Mouse (Mus musculus) liver, embryonic 11.5 days (tissue): Measurements from ENCODE around the gene Ptges3l. TPM values are rescaled to one million over a fixed set of nuclear protein-coding genes. Genes with fewer than 3 reads are reported as not detected.
"Not testable (repeated sequence)": the region's sequence is repeated elsewhere in the genome, so short reads cannot be mapped to it uniquely, and the experiment has no call there.

Source experiments
- ATAC-seq: fragments of 200-750 bp; cut with Nextera tagmentation; replicated peaks from 2 replicates; pipeline ENCODE4 v1.8.0; 2017; ENCODE audit warnings: moderate number of reproducible peaks, mild to moderate bottlenecking, moderate TSS enrichment, moderate library complexity; ENCODE audit not compliant: low FRiP score
- DNase-seq: peaks from one replicate; pipeline ENCODE4 v3.0.0-alpha.2; 2017; ENCODE audit warnings: low spot score
- H3K27ac ChIP-seq: fragments of 300-500 bp; sonication (generic); 2 replicates; pipeline ENCODE4 v1.5.1; 2014; ENCODE audit warnings: mild to moderate bottlenecking, low read depth, low read length, control low read depth
- H3K27me3 ChIP-seq: fragments of 300-500 bp; sonication (generic); replicated peaks from 2 replicates; pipeline ENCODE4 v1.6.1; 2014; ENCODE audit warnings: low read length, mixed read lengths; ENCODE audit not compliant: control insufficient read depth, insufficient read depth
- H3K36me3 ChIP-seq: fragments of 300-500 bp; sonication (generic); 2 replicates; pipeline ENCODE4 v1.6.1; 2014; ENCODE audit warnings: mild to moderate bottlenecking, low read length, moderate library complexity, mixed read lengths; ENCODE audit not compliant: control insufficient read depth, insufficient read depth
- H3K4me1 ChIP-seq: fragments of 300-500 bp; sonication (generic); replicated peaks from 2 replicates; pipeline ENCODE4 v1.6.1; 2014; ENCODE audit warnings: low read length, mixed read lengths; ENCODE audit not compliant: control insufficient read depth, insufficient read depth
- H3K4me2 ChIP-seq: fragments of 300-500 bp; sonication (generic); 2 replicates; pipeline ENCODE4 v1.6.1; 2014; ENCODE audit warnings: mild to moderate bottlenecking, control low read depth, moderate library complexity
- H3K4me3 ChIP-seq: fragments of 300-500 bp; sonication (generic); 2 replicates; pipeline ENCODE4 v1.5.1; 2014; ENCODE audit warnings: low read depth, low read length, control low read depth
- H3K9ac ChIP-seq: fragments of 300-500 bp; sonication (generic); 2 replicates; pipeline ENCODE4 v1.6.1; 2014; ENCODE audit warnings: low read depth, low read length, control low read depth
- H3K9me3 ChIP-seq: fragments of 300-500 bp; sonication (generic); 2 replicates; pipeline ENCODE4 v1.6.1; 2016; ENCODE audit warnings: low read length, inconsistent platforms, mixed read lengths; ENCODE audit not compliant: control insufficient read depth
- WGBS: fragments of 180-500 bp; shearing (Covaris S2); extraction: QIAGEN DNeasy Blood & Tissue Kit; methylation state at CpG from one replicate; pipeline ENCODE4 v1.1.7; 2014; 5-methylcytosine and 5-hydroxymethylcytosine counted together
- polyA plus RNA-seq: library from polyadenylated mRNA; unstranded; fragments of >200 nt; fragmentation: Nextera tagmentation; extraction: Ambion mirVana; gene quantifications from 2 replicates; pipeline ENCODE4 v1.2.1, GENCODE M21; 2014

Gene Ptges3l
- polyA plus RNA-seq, 1 experiment from 2014 or later = 5.0 TPM

DNA sequence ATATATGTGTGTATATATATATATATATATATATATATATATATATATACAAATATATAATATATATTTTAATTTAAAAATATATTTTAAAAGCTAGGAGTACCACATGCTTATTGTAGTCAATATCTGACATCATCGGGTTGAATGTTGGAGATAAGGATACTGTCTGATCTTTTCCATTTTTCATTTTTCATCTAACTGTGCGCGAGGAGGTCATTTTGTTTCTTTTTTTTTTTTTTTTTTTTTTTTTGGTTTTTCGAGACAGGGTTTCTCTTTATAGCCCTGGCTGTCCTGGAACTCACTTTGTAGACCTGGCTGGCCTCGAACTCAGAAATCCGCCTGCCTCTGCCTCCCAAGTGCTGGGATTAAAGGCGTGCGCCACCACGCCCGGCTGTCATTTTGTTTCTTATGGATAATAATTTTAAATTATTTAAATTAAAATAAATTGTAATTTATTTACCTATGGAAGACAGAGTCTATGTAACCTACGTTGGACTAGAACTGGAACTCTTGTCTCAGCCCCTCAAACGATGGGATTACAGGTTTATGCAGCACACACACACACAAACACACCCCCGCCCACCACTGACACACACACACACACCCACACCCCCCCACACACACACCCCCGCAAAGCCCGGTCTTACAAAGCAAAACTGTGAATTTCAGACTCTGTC, 16.5 kb upstream of the Ptges3l start:
- not testable (repeated sequence) for H3K27me3 ChIP-seq, ATAC-seq, H3K9me3 ChIP-seq, DNase-seq, H3K27ac ChIP-seq
- peaks cover 24% of the 10 kb centered on the region for H3K4me1 ChIP-seq
- 28% methylated on average over 14 of the region's 15 CpGs for WGBS
- H3K9ac ChIP-seq = peak overlapping the region; percentile 40; the same call in 1 of the 2 replicates
- peak overlapping the region; percentile 56 for H3K4me2 ChIP-seq
- H3K36me3 ChIP-seq = peaks cover 22% of the 10 kb centered on the region
- peak overlapping the region; percentile 88 for H3K4me3 ChIP-seq

DNA sequence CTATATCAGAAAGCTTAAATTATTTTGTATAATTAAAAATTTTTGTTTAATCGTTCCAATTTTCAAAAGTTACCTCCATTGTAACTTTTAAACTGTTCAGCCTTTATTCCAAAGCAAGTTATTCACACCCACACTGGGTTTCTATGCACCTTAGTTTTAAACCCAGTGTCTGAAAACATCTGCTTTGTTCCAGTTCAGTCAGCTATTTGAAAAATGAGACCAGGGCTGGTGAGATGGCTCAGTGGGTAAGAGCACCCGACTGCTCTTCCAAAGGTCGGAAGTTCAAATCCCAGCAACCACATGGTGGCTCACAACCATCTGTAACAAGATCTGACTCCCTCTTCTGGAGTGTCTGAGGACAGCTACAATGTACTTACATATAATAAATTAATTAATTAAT, 12.9 kb upstream of the Ptges3l start:
- not testable (repeated sequence) for H3K27me3 ChIP-seq, H3K4me1 ChIP-seq, H3K4me2 ChIP-seq, DNase-seq, H3K4me3 ChIP-seq, H3K9ac ChIP-seq, ATAC-seq, H3K36me3 ChIP-seq, H3K9me3 ChIP-seq, H3K27ac ChIP-seq
- 65% methylated on average over 3 of the region's 3 CpGs for WGBS

DNA sequence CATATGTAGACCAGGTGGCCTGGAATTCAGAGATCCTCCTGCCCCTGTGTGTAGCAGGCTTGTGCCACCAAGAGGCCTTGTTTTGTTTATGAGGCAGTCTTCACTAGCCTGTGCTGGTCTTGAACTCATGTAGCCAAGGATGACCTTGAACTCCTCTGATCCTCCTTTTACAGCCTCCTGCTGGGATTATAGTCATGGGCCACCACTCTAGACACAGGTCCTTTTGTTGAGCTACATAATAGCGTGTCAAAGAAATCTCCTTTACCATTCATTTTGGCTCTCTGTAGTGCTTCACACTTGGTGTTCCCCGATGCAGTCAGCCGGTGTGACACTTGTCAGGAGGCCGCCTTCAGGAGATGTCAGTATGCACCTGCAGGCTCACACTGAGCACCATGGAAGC, 11.8 kb upstream of the Ptges3l start:
- Histone ChIP-seq H3K27ac (no peak overlapping the region), H3K9ac (no peak overlapping the region), H3K36me3 (peaks cover 11% of the 10 kb centered on the region), H3K4me2 (no peak overlapping the region), H3K4me1 (no peaks in the 10 kb centered on the region), H3K4me3 (no peak overlapping the region), H3K9me3 (no peaks in the 10 kb centered on the region), H3K27me3 (no peaks in the 10 kb centered on the region)
- no peak for ATAC-seq
- DNase-seq = no peak
- 89% methylated on average over 4 of the region's 4 CpGs for WGBS

DNA sequence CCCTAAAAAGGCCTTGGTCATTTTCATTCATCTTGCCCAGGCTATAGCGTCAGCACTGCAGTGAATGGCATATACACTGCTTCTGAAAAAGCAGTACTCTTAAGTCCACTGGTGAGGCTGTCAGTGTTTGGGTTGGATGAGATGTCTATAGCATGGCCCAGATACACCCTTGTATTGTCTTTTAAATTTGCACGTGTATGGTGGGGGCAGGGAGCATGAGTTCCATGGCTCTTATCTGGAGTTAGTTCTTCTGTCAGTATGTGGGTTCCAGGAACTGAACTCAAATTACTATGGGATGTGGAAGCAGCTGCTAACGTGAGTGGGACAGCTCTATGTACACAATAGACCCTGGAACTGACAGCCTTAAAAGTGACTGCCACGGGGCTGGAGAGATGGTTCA, 10.7 kb upstream of the Ptges3l start:
- Histone ChIP-seq H3K9me3 (no peaks in the 10 kb centered on the region), H3K4me2 (no peak overlapping the region), H3K36me3 (peaks cover 18% of the 10 kb centered on the region), H3K9ac (no peak overlapping the region), H3K4me3 (no peak overlapping the region), H3K27me3 (no peaks in the 10 kb centered on the region), H3K27ac (no peak overlapping the region), H3K4me1 (no peaks in the 10 kb centered on the region)
- ATAC-seq = peak; percentile 31; the same call in 1 of the 2 replicates
- 66% methylated on average over 4 of the region's 4 CpGs for WGBS
- DNase-seq = no peak

DNA sequence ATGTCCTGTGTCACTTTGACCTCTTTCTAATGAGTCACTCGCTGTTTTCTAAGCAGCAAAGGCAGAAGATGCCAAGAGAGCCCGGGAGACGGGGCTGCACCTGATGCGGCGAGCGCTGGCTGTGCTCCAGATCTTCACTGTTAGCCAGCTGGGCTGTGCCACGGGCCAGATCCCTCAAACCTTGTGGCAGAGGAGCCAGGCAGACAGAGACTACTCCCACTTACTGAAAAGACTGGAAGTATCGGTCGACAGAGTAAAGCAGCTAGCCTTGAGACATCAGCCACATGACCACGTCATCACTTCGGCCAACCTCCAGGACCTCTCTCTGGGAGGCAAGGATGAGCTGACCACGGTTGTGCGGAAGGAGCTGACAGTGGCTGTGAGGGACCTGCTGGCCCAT, 8.3 kb upstream of the Ptges3l start:
- Histone ChIP-seq H3K4me3 (no peak overlapping the region), H3K9me3 (no peaks in the 10 kb centered on the region)

DNA sequence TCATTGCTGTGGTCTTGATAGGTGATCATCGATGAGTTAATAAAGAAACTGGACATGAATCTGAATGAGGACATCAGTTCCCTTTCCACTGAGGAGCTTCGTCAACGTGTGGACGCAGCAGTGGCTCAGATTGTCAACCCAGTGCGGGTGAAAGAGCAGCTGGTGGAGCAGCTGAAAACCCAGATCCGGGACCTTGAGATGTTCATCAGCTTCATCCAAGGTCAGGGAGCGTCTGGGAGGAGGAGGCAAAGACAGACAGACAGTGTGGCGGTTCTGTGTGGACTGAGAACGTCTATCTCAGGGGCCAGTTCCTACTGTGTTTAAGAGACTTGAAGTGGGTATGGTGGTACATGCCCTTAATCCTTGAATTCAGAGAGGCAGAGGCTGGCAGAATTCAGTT, 6.2 kb upstream of the Ptges3l start:
- Histone ChIP-seq H3K4me2 (no peak overlapping the region), H3K27ac (no peak overlapping the region), H3K27me3 (no peaks in the 10 kb centered on the region), H3K9ac (no peak overlapping the region), H3K4me1 (peaks cover 5% of the 10 kb centered on the region), H3K36me3 (peaks cover 27% of the 10 kb centered on the region), H3K4me3 (no peak overlapping the region), H3K9me3 (no peaks in the 10 kb centered on the region)
- no peak for DNase-seq
- 90% methylated on average over 9 of the region's 9 CpGs for WGBS
- no peak for ATAC-seq

More for the DNA sequence above, 8.3 kb upstream of the Ptges3l start:
- no peaks in the 10 kb centered on the region for H3K4me1 ChIP-seq
- H3K27me3 ChIP-seq = no peaks in the 10 kb centered on the region
- ATAC-seq = no peak
- no peak for DNase-seq
- H3K36me3 ChIP-seq = peaks cover 27% of the 10 kb centered on the region
- no peak overlapping the region for H3K9ac ChIP-seq
- H3K27ac ChIP-seq = no peak overlapping the region
- 87% methylated on average over 13 of the region's 13 CpGs for WGBS
- H3K4me2 ChIP-seq = no peak overlapping the region

DNA sequence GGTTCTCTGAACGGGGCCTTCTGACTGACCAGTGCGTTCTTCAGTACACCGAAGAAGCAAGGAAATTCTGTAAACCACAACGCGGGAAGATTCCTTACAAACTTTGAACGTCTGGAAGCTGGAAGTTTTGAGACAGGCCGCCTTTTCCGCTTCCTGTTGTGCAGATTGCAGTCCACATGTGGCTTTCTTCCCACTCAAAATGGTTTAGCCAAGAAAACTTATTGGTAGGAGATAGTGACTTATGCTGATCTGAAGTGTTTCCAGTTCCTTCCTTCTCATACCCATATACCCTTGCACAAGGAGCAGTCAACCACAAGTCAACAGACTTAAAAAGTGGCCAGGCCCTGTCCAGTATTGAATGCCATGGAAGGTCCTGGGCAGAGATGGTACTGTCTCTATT, 1.0 kb upstream of the Ptges3l start:
- peak overlapping the region; percentile 91 for H3K4me2 ChIP-seq
- H3K27me3 ChIP-seq = no peaks in the 10 kb centered on the region
- H3K9me3 ChIP-seq = no peaks in the 10 kb centered on the region
- 52% methylated on average over 8 of the region's 8 CpGs for WGBS
- H3K4me1 ChIP-seq = peaks cover 22% of the 10 kb centered on the region
- ATAC-seq (no peak), DNase-seq (no peak)
- H3K9ac ChIP-seq = peak overlapping the region; percentile 72; the same call in 1 of the 2 replicates
- peak overlapping the region; percentile 81 for H3K4me3 ChIP-seq
- peaks cover 11% of the 10 kb centered on the region for H3K36me3 ChIP-seq
- no peak overlapping the region for H3K27ac ChIP-seq

DNA sequence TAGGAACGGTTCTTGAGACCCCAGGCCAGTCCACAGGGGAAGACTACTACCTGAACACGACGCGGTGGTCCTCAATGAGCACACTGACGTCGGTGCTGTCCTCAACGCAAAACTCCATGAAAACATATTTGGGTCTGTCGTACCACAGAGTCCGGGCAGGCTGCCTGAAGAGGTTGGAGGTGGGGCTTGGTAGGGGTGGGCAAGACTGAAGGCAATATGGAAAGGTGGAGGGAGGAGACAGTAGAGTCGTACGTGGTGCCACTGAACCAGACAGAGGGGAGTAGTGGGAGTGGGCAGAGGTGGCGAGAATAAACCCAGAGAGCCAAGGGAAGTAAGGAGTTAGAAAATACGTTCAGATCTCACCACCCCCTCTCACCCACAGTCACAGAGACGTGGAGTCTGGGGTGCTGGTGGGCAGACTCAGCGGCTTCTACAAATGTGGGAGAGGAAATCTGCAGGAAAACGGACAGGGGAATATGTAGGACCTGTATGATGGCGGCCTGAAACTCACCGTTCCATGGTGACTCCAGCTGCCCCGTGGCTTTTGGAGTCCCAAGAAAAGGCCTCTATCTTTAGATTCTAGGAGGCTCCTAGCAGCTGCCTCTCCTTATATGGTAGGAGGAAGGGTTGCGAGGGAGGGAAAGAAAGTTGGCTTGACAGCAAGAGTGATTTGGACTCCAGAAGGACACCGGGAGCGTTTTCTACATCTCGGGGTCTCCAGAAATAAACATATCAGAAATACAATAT, 855 bp downstream of the Ptges3l start, which contains the start of gene Gm27029:
TSS of gene Gm27029 (minus strand) at position 692 of the 747 bp plus-strand sequence.
- Histone ChIP-seq H3K9me3 (no peaks in the 10 kb centered on the region), H3K9ac (peak within 1 kb of the TSS; percentile 72), H3K4me2 (peak within 1 kb of the TSS; percentile 91), H3K36me3 (no peaks in the 10 kb centered on the region; the same call in 1 of the 2 replicates), H3K27me3 (no peaks in the 10 kb centered on the region), H3K4me3 (peak within 1 kb of the TSS; percentile 81), H3K4me1 (peaks cover 22% of the 10 kb centered on the region), H3K27ac (peak within 1 kb of the TSS; percentile 23; the same call in 1 of the 2 replicates)
- no peak for ATAC-seq
- peak; percentile 56 for DNase-seq
- WGBS = 7% methylated on average over 23 of the region's 23 CpGs
